Mouse (Mus musculus): ENCODE measurements around the gene Nktr. TPM values are rescaled to one million over a fixed set of nuclear protein-coding genes. Genes with fewer than 3 reads are reported as not detected.

Nktr gene
- polyA plus RNA-seq, 2 experiments from 2014 or later: 90.3 to 104 TPM

- ATAC-seq: no peak
Measured at GRCm38 (mm10) chr9:121708506-121709486, 10.2 kb upstream of the Nktr start.

GRCm38 (mm10) chr9:121709898-121710583 lies 8.9 kb upstream of the Nktr start, which contains the start of gene Ss18l2:
Gene Ss18l2, plus strand, starts transcription at chr9:121710329.
- ATAC-seq: peak; percentile 91

- ATAC-seq: peak; percentile 33
Measured at GRCm38 (mm10) chr9:121710584-121710975, 8.4 kb upstream of the Nktr start.

DNA sequence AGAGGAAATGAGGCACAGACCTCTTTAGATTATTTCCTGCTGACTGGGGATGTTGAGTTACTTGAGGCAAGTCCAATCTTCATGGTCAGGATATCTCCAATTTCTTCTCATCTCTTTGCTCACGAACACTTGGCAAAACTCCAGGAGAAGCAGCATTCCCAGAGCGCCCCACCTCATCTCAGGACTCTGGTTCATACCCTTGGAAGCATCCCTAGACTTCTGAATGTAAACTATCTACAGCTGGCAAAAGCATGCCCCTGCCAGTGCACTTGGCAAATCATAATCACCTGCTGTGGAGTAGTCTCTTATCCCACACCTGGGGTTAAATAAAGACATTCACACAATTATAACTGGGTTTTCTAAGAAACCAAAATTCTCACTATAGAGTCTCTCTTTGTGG lies 1.9 kb upstream of the Nktr start:
- no peak for ATAC-seq

DNA sequence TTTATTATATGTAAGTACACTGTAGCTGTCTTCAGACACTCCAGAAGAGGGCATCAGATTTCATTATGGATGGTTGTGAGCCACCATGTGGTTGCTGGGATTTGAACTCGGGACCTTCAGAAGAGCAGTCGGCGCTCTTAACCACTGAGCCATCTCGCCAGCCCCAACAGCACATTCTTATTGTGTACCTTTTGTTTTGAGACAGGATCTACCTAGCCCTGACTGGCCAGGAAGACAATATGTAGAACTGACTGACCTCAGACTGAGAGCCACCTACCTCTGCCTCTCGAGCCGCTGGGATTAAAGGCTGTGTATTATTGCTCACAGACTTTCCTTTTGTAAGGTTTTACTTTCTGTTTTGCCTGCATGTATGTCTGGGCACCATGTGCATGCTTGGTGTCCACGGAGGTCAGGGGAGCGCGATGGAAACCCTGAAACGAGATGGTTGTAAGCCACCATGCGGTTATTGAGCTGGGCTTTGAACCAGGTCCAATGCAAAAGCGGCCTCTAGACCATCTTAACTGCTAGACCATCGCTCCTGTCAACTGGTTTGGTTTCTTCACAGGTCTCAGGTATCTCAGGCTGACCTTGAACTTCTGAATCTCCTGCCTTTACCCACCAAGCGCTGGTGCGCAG lies 781 bp upstream of the Nktr start:
- peak; percentile 40 for ATAC-seq

- peak; percentile 29 for ATAC-seq
Measured at GRCm38 (mm10) chr9:121719347-121720331, 670 bp downstream of the Nktr start.

- ATAC-seq: no peak
Measured at GRCm38 (mm10) chr9:121740490-121740889, 21.5 kb downstream of the Nktr start.

- peak; percentile 68 for ATAC-seq
Measured at GRCm38 (mm10) chr9:121741168-121741567, 22.2 kb downstream of the Nktr start.

- no peak for ATAC-seq
Measured at GRCm38 (mm10) chr9:121744051-121744450, 25.1 kb downstream of the Nktr start.

DNA sequence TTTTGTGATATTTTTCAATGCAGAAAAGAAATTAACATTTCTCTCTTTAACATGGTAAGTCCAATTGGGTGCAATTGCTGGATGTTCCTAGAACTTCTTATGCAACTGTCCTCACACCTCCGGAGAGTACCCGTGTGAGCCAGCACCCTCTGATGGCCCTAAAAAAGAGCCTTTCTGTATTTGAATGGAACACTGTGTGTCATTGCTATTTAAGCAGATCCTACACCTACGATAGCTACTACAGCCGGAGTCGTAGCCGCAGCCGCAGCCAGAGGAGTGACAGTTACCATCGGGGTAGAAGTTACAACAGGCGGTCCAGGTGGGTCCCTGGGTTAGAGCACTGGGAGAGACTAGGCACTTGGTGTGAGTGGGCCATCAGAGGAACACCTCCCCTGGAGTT lies 33.8 kb downstream of the Nktr start:
- no peak for ATAC-seq

DNA sequence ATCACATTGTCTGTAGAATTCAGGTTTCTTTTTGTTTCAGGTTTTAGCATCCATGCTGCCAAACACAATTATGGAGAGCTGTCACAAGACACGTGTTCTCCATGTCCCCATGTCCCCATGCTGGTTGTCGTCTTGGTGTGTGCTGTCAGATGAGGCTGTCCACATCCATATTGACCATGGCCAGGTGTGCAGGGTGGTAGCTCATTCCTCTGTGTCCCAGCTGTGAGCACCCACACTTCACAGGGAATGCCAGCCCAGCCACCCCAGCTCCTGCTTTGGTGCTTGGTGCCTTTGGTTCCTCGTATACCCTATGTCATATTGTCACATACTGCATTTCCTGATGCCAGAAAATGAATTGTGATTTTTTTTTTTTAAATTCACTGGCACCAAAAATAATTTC lies 35.7 kb downstream of the Nktr start:
- no peak for ATAC-seq

DNA sequence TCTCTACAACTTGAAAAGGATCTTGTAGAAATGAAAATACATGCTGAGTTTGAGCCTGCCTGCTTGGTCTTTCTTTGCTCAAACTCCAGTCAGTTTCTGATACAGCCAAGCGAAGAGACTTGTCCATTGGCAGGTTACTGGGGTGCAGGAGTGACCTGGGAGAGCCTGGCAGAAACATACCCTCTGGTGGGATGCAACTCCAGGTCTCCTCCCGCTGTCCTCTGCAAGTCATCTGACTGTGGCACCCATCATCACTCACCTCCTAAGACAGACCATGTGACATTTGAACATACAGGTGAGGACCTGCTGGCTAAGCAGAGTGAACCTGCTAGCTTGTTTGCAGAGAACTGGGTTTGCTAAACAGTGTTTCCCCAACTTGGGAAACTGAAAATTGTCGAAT lies 37.8 kb downstream of the Nktr start:
- no peak for ATAC-seq

GRCm38 (mm10) chr9:121757432-121757831 lies 38.5 kb downstream of the Nktr start:
- peak; percentile 45 for ATAC-seq

DNA sequence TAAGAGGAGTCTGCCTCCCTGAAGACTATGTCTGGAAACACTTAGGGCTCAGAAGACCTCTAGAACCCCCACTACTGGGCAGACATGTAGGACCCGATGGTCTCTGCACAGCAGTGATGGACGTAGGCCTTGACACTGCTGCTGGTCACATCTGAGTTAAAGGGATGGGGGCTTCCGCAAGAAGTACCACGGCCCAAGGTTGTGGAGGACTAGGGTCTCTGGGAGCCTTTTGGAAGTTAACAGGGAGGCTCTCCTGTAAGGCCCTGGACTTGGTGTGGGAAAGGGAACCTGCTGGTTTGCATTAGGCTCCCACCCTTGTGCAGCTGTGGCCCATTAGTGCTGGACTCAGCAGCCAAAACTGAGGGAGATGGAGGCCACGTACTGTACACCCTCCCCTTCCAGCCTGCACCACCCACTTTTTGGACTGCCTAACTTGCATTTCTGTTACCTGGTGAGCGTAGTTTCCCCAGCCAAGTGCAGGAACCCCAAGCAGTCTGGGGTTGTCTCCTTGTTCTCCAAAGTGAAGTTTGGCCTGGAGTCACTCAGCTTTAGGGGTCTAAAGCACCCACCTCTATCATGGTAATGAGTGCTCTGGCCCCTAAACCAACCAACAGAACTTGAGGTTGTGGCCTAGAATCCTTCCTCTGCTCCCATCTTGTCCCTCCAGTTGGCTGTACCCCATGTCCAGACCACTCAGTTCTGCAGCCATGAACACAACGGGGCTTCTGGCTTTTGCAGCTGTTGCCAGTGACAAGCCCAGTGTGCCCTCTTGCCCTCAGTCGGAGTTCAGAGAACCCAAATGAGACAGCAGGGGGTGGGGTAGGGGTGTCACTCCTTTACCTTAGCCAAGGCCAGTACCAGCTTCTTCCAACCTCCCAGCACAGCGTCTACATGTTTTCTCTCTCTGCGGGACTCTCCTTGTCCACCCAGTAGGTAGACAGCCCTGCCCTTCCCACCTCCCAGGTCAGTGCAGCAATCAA lies 39.2 kb downstream of the Nktr start:
- ATAC-seq: no peak

- ATAC-seq: peak; percentile 13
Measured at GRCm38 (mm10) chr9:121759091-121760081, 40.4 kb downstream of the Nktr start, which contains the start of gene Zfp651. Gene Zfp651, plus strand, starts transcription at chr9:121759330.

DNA sequence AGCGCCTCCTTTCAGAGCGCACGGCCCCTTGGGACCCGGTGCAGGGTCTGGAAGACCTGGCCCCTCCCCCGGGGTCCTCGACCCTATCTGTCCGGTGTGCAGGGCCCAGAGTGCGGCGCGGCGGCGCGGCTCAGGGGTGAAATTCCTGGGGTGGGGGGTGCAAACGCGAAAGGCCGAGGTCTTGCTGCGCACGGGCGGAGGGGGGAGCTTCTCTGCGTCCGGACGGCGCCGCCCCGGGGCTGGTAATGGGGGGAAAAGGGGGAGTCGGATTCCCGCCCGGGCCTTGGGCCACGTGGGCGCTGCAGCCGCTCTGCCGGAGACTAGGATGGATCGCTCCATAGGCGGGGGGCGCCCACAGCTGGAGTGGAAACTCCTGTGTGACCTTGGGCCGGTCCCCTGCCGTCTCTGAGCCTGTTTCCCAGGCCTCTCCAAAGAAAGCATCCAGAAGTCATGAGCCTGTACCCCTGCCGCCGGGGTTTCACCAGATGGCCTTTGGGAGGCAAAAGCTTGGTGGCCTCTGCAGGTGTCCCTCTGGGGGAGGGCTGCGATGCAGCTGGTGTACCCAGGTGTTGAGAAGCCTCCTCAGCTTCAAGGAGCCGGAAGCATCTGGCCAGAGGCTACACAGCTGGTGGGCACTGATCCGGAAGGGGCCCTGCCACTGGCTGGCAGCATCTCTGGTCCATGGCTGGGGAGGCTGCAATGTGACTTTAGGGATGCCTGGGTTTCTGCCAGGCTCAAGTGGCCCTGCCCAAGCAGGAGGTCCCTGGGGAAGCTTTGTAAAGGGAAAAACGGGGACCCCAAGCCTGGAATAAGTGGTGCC lies 41.5 kb downstream of the Nktr start:
- no peak for ATAC-seq

DNA sequence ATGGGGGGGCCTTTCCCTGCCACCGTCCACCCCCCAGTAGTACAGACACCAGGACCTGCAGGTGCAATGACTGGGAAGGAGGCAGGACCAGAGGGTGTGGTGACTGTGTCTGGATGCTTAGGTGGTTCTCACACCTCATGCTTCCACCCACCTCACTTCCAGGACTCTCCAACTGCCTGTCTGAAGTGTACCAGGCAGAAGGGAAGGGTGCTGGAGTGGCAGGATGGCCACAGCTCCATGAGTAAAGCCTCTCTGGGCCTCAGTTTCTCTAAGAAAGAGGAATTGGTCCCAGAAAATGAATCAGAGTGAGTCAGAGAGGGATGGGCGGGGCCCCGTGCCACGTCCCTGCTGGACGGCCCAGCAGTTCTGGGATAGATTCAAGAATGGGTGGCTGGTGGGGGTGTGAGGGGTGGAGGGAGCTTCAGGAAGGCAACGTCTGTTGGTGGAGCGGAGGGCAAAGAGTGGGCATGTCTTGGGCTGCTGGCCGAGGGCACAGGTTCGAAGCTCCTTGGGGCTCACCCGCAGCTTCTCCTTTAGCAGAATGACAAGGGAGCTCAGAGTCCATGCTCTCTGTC lies 42.2 kb downstream of the Nktr start:
- no peak for ATAC-seq

- ATAC-seq: no peak
Measured at GRCm38 (mm10) chr9:121761787-121762186, 42.8 kb downstream of the Nktr start.
